Mouse (Mus musculus) kidney, adult 2 months (tissue): ENCODE measurements at regions not wholly inside any gene's neighbourhood (a gene's known extent, or its start where the extent isn't known, plus 50 kb on each side); places are given as distances from the start of the nearest gene placed in this dataset.

Source experiments
- CTCF ChIP-seq: fragments of 200-500 bp; conservative IDR thresholded peaks from 2 replicates; pipeline ENCODE4 v1.5.1; 2011; ENCODE audit warnings: low read depth, mild to moderate bottlenecking, control low read depth, low read length, moderate library complexity, mixed read lengths; ENCODE audit not compliant: insufficient read depth, insufficient read length
- POLR2A ChIP-seq: fragments of 200-500 bp; IDR thresholded peaks from one replicate; pipeline ENCODE4 v1.6.1; 2011; ENCODE audit warnings: low read depth, low read length, control low read depth

- TF ChIP-seq POLR2A (no peak), CTCF (no peak)
Observed at GRCm38 (mm10) chr9:46736232-46736631, 262.3 kb upstream of the Gm4791 start.
